Mouse (Mus musculus) regulatory T cell (primary cell): ENCODE results near the gene Id1.

Source experiments
- in situ Hi-C: fragments of 300-600 bp; cut with MboI, MseI; formaldehyde crosslinking; loops from one replicate; pipeline ENCODE4 v1.15.1; 2025; ENCODE audit warnings: high pct_unique_total_duplicates

The Id1 gene

GRCm38 (mm10) chr2:152782656-152783055, 46.6 kb downstream of the Id1 start:
- in situ Hi-C loops, result no loop called here

GRCm38 (mm10) chr2:152783241-152783640, 47.2 kb downstream of the Id1 start:
- in situ Hi-C loops, result no loop called here

- in situ Hi-C loops, result no loop called here
These were observed 48.6 kb downstream of the Id1 start for GRCm38 (mm10) chr2:152784640-152785039.

- in situ Hi-C loops, result no loop called here
These were observed 49.6 kb downstream of the Id1 start for GRCm38 (mm10) chr2:152785446-152786350.
